Comparison of ENCODE assay signal across 8 mouse cellular contexts in the genomic region with DNA sequence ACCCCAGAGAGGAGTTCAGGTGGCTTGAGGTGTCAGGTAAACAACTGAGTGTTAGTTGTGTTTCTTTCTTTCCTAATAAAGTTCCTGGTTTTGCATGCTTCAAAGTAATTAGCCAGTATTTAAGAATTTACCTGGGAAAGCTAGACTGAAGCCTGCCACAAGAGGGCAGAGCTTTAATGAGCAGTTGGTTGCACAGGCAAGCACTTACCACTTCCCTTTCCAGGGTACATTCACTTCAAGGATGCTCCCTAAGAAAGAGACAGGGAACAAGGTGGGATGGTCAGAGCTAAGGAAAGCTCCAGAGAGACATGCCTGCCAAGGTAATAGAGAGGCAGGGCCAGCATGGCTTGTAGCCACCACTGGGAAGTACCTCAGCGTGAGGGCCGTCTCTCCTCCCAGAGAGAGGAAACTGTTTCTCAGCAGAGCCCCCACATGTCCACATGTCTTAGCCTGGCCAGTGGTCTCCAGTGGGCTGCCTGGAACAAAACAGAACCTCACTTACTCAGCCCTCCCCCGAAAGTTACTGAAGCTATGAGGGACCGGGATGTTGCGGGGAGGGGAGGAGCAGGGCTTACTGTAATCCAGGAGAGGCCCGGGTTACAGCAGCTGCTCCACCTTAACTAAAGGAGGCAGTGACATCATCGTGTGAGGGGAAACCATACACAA.
A peak's percentile ranks its signal among the peaks of the same experiment; 100 is the strongest.
DNase-seq lines count a peak whose midpoint lies in the region; ATAC-seq and TF ChIP-seq lines count a peak whose summit lies in the region.

No protein-coding gene starts in this region.

- peak; percentile 50 to 77 for DNase-seq in heart, adult 18-20 months
- no peak for DNase-seq in heart, embryonic 10.5 days (ENCODE audit: low spot score)
- DNase-seq in adipocyte (ENCODE audit: low spot score): peak; percentile 70
- peak; percentile 65 for DNase-seq in embryo, embryonic 11 days
- peak; percentile 64 to 66 for DNase-seq in heart, postnatal 36 days
- DNase-seq in layer of hippocampus, adult 18-20 months (ENCODE audit: low spot score in 2 of 2): peak; percentile 22 to 78
- DNase-seq in stomach, postnatal 0 days (ENCODE audit: low spot score): peak; percentile 62

- H3K4me1 ChIP-seq in heart, embryonic 10.5 days: peaks cover 6% of the 10 kb centered on the region
- H3K4me1 ChIP-seq in stomach, postnatal 0 days (replicated peaks; ENCODE audit: control insufficient read depth, insufficient read depth): no peaks in the 10 kb centered on the region

- peak; percentile 93 for TF ChIP-seq CTCF in stomach, postnatal 0 days (IDR thresholded peaks at IDR 0.05; ENCODE audit: low read depth)

- intact Hi-C loops in heart, postnatal 36 days (cut with DNase I): loop anchor here (1.0 to 5.0 kb wide), 4 partner anchors 75 to 198 kb away; no protein-coding TSS in a partner anchor

- no peak overlapping the region; the same call in 1 of the 2 replicates for H3K27ac ChIP-seq in heart, embryonic 10.5 days
- no peak overlapping the region for H3K27ac ChIP-seq in stomach, postnatal 0 days (replicated peaks)

- ATAC-seq in megakaryocyte progenitor cell, adult 5-6 weeks (replicated peaks; ENCODE audit: poor library complexity): peak; percentile 55
- ATAC-seq in stomach, postnatal 0 days (ENCODE audit: low FRiP score, low TSS enrichment): peak; percentile 55

- H3K4me2 ChIP-seq in stomach, postnatal 0 days (replicated peaks; ENCODE audit: low read depth): no peak overlapping the region

- no peak overlapping the region for H3K4me3 ChIP-seq in heart, embryonic 10.5 days
- no peak overlapping the region for H3K4me3 ChIP-seq in stomach, postnatal 0 days (ENCODE audit: low read depth, low read length)

- no peaks in the 10 kb centered on the region for H3K36me3 ChIP-seq in heart, embryonic 10.5 days
- H3K36me3 ChIP-seq in stomach, postnatal 0 days (ENCODE audit: control insufficient read depth, insufficient read depth, low read length): no peaks in the 10 kb centered on the region

- H3K27me3 ChIP-seq in heart, embryonic 10.5 days (ENCODE audit: insufficient read depth, poor library complexity, severe bottlenecking): no peaks in the 10 kb centered on the region
- H3K27me3 ChIP-seq in stomach, postnatal 0 days (ENCODE audit: control insufficient read depth, insufficient read depth, low read length): no peaks in the 10 kb centered on the region

- no peaks in the 10 kb centered on the region for H3K9me3 ChIP-seq in heart, embryonic 10.5 days
- H3K9me3 ChIP-seq in stomach, postnatal 0 days (ENCODE audit: control insufficient read depth, low read length): no peaks in the 10 kb centered on the region

- 40% methylated on average over 7 of the region's 7 CpGs for WGBS in heart, embryonic 10.5 days
- 26% methylated on average over 7 of the region's 7 CpGs for WGBS in stomach, postnatal 0 days

- H3K9ac ChIP-seq in stomach, postnatal 0 days (ENCODE audit: low read length): 0 out of 2 replicates have a peak overlapping the region, but pooled peaks have one; percentile 28

- TF ChIP-seq EP300 in stomach, postnatal 0 days (optimal IDR thresholded peaks at IDR 0.05): no peak
